Mouse (Mus musculus): ENCODE data around the gene Tenm2.

DNA sequence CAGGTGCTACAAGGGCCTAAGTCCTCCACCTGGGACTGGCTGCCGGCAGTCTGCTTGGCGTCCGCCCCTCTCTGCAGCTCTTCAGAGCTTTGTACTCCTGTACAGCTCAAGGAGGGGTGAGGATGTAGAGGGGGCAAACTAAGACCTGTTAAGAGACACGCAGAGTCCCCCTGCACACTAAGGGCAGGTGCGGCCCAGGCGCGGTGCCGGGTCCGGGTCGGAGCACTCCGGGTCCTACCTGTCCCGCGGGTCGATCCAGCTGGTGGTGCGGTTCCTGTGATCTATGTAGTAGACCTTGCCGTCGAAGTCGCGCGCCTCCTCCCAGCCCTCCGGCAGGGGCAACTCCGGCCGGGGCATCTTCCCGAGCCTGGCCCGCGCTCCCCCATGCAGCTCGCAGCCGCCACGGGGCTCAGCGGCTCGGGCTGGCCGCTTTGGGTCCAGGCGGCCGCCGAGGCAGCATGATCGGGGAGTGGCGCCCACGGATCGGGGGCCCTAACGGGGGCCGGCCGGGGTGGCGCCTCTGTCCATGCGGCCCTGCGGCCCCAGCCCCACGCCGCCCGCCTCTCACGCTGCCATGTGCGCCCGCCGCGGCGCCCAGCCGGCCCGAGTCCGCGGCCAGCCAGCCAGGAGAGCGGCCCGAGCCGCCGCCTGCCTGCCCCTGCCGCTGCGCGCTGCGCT is 1255.9 kb downstream of the Tenm2 start:
- TF ChIP-seq CTCF (IDR thresholded peaks at IDR 0.05) (no peak), POLR2A (IDR thresholded peaks at IDR 0.05; ENCODE audit: insufficient read depth, low read depth, low read length) (no peak)
